Mouse (Mus musculus) T-cell, adult 2 months (primary cell): ENCODE data around the gene Ifitm5.

Experiments
- DNase-seq: peaks from one replicate; pipeline ENCODE4 v3.0.0; 2022; ENCODE audit warnings: low spot score

Gene Ifitm5

GRCm38 (mm10) chr7:140902036-140902875 is 47.8 kb downstream of the Ifitm5 start:
- DNase-seq: no peak

DNA sequence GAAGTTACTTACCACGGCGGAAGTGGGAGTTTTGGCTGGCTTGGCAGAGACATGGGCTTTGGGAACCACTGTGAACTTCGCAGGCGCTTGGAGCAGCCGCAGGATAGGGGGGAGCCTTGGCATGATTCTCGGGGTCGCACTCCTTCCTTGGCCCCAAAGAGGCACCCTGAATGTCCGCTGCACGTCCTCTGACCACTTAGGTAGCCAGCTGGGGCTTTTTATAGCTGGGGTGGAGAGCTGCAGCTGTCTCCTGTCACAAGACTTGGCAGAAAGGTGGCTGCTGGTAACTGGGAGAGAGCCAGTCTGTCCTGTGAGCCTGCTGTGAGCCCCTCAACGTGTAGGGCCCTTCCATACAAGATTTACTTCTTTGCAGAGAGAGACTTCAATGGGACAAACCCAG is 49.9 kb downstream of the Ifitm5 start, which contains the start of gene Cox8b:
Gene Cox8b (minus strand): TSS at position 227 of the 400 bp plus-strand sequence.
- no peak for DNase-seq

DNA sequence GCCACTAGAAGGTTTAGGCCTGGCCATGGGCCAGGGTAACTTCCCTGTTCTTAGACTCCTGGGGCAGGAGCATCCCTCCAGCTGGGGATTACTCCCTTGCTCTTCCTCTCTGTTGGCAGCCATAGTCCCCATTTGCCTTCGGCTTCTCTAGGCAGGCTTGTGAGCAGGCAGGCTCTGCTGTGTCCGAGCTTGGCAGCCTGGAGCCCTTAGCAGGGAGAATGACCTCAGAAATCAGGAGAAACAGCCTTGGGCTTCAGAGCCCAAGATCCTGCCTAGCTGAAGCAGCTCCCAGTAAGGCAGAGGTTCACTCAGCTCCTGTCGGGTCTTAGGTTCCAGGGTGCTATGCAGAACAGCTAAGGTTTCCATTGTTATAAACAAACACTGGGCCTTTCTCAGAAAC is 51.0 kb downstream of the Ifitm5 start:
- DNase-seq: no peak
